Mouse (Mus musculus) ES-Bruce4 (cell line): ENCODE measurements around the gene Lpin3. TPM values are rescaled to one million over a fixed set of nuclear protein-coding genes. Genes with fewer than 3 reads are reported as not detected.

Source experiments
- H3K27ac ChIP-seq: 2 replicates; pipeline ENCODE4 v1.5.1; 2012; ENCODE audit warnings: low read length, inconsistent platforms; ENCODE audit not compliant: insufficient read depth
- H3K27me3 ChIP-seq: 2 replicates; pipeline ENCODE4 v1.6.1; 2012; ENCODE audit warnings: mild to moderate bottlenecking, low read length, inconsistent platforms; ENCODE audit not compliant: control insufficient read depth, poor library complexity, insufficient read depth, severe bottlenecking
- H3K36me3 ChIP-seq: 2 replicates; pipeline ENCODE4 v1.6.1; 2012; ENCODE audit warnings: inconsistent platforms, mild to moderate bottlenecking, low read length, moderate library complexity; ENCODE audit not compliant: control insufficient read depth, poor library complexity, insufficient read depth, severe bottlenecking
- H3K4me1 ChIP-seq: one replicate; pipeline ENCODE4 v1.8.1; 2011; ENCODE audit warnings: low read length; ENCODE audit not compliant: control insufficient read depth, insufficient read depth
- H3K4me3 ChIP-seq: 2 replicates; pipeline ENCODE4 v1.5.1; 2011; ENCODE audit warnings: low read depth, mild to moderate bottlenecking, low read length
- H3K9ac ChIP-seq: 2 replicates; pipeline ENCODE4 v1.6.1; 2012; ENCODE audit warnings: low read depth, mild to moderate bottlenecking, inconsistent platforms; ENCODE audit not compliant: poor library complexity, severe bottlenecking
- H3K9me3 ChIP-seq: replicated peaks from 2 replicates; pipeline ENCODE4 v1.6.1; 2012; ENCODE audit warnings: mild to moderate bottlenecking, low read length, inconsistent platforms; ENCODE audit not compliant: control insufficient read depth, poor library complexity, insufficient read depth, severe bottlenecking
- CTCF ChIP-seq: IDR thresholded peaks from one replicate; pipeline ENCODE4 v1.8.1; 2011; ENCODE audit warnings: low read depth, low read length
- EP300 ChIP-seq: IDR thresholded peaks from 2 replicates; pipeline ENCODE4 v1.6.1; 2011; ENCODE audit warnings: low read depth, low read length; ENCODE audit not compliant: insufficient read depth
- POLR2A ChIP-seq: IDR thresholded peaks from one replicate; pipeline ENCODE4 v1.8.1; 2011; ENCODE audit warnings: low read length; ENCODE audit not compliant: insufficient read depth
- polyA plus RNA-seq: library from polyadenylated mRNA; stranded (reverse); fragments of >200 nt; gene quantifications from 2 replicates; pipeline ENCODE4 v1.2.4, GENCODE M21; 2011; ENCODE audit warnings: low read depth; ENCODE audit not compliant: missing spikeins, insufficient read depth, insufficient read length

Lpin3 gene
- polyA plus RNA-seq, 1 experiment, result 7.0 TPM

DNA sequence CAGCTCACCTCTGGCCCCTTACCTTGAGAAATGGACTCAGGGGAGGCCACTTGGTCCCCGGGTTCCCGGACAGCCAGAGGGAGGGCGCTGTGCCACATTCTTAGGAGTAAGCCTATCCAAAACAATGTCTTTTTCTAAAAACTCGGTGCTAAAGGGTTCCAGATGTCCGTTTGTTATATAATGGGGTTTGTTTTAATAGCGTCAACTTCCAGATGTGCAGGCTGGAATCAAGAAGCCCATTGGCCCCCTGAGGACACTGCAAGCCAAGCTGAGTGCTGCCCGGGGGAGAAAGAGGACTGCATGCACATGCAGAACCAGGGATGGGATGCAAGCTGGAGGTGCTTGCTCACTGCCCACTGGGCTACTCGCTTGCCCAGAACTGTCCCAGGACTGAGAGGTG lies 51.9 kb downstream of the Lpin3 start:
- TF ChIP-seq CTCF (no peak), EP300 (no peak), POLR2A (no peak)
- Histone ChIP-seq H3K9ac (no peak overlapping the region), H3K4me1 (no peaks in the 10 kb centered on the region), H3K27me3 (no peaks in the 10 kb centered on the region; the same call in none of the 2 replicates), H3K4me3 (no peak overlapping the region), H3K9me3 (peaks cover 2% of the 10 kb centered on the region; the same call in 1 of the 2 replicates), H3K27ac (no peak overlapping the region), H3K36me3 (no peaks in the 10 kb centered on the region)

DNA sequence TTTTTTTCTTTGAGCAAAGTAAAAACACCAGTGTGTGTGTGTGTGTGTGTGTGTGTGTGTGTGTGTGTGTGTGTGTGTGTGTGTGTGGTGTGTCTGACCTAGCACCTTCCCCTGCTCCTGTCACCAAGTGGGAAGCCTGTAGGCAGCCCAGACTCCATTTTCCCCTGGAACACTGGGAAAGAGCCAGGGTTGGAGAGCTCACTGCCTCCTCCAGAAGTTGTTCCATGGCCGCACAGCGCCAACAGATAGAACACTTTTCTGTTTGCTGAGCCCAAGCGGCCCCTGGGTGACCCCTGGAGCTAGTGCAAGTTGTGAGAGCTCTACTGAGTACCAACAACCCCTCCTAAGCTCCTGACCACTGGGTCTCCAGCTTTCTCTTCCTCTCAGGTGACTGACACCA lies 52.5 kb downstream of the Lpin3 start:
- no peaks in the 10 kb centered on the region; the same call in none of the 2 replicates for H3K27me3 ChIP-seq
- H3K36me3 ChIP-seq, result no peaks in the 10 kb centered on the region
- H3K27ac ChIP-seq, result no peak overlapping the region
- TF ChIP-seq EP300, result no peak
- no peak for TF ChIP-seq CTCF
- no peak for TF ChIP-seq POLR2A
- peaks cover 4% of the 10 kb centered on the region; the same call in 1 of the 2 replicates for H3K9me3 ChIP-seq
- H3K4me3 ChIP-seq, result no peak overlapping the region
- no peak overlapping the region for H3K9ac ChIP-seq
- no peaks in the 10 kb centered on the region for H3K4me1 ChIP-seq

DNA sequence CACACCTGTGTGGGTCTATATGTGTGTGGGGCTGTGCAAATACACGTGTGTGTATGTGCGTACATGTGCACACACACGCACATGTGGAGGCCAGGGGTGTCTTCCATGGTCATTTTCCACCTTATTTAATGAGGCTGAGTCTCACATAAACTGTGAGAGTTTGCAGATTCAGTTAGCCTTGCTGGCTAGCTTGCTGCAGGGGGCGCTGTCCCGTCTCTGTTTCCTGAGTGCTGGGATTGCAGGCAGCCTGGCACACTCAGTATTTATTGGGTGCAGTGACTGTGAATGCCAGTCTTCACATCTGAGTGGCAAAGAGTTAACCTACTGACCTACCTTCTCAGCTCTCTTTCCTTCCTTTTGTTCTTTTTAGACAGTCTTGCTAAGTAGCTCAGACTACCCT lies 53.4 kb downstream of the Lpin3 start:
- Histone ChIP-seq H3K4me3 (no peak overlapping the region), H3K27ac (no peak overlapping the region), H3K27me3 (no peaks in the 10 kb centered on the region; the same call in 1 of the 2 replicates), H3K9ac (no peak overlapping the region), H3K9me3 (peaks cover 9% of the 10 kb centered on the region; the same call in 1 of the 2 replicates), H3K36me3 (no peaks in the 10 kb centered on the region), H3K4me1 (no peaks in the 10 kb centered on the region)
- TF ChIP-seq EP300 (no peak), CTCF (peak; percentile 60), POLR2A (no peak)

DNA sequence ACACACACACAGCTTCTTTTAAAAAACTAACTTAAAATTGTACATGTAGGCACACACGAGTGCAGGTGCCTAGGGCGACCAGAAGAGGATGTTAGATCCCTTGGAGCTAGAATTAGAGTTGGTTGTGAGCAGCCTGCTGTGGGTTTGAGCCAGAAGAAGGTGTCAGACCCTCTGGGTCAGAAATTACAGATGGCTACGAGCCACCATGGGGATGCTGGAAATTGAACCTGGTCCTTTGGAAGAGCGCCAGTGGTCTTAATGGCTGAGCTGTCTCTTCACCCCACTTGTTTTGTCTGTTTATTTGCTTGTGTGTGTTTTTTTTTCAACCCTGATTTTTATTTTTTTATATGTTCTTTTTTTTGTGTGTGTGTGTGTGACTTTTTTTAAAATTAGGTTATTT lies 54.0 kb downstream of the Lpin3 start:
- H3K27ac ChIP-seq, result no peak overlapping the region
- no peaks in the 10 kb centered on the region for H3K4me1 ChIP-seq
- no peak overlapping the region for H3K9ac ChIP-seq
- peaks cover 9% of the 10 kb centered on the region; the same call in 1 of the 2 replicates for H3K9me3 ChIP-seq
- H3K27me3 ChIP-seq, result no peaks in the 10 kb centered on the region; the same call in 1 of the 2 replicates
- no peak overlapping the region for H3K4me3 ChIP-seq
- TF ChIP-seq CTCF (no peak), POLR2A (no peak), EP300 (no peak)
- no peaks in the 10 kb centered on the region for H3K36me3 ChIP-seq

DNA sequence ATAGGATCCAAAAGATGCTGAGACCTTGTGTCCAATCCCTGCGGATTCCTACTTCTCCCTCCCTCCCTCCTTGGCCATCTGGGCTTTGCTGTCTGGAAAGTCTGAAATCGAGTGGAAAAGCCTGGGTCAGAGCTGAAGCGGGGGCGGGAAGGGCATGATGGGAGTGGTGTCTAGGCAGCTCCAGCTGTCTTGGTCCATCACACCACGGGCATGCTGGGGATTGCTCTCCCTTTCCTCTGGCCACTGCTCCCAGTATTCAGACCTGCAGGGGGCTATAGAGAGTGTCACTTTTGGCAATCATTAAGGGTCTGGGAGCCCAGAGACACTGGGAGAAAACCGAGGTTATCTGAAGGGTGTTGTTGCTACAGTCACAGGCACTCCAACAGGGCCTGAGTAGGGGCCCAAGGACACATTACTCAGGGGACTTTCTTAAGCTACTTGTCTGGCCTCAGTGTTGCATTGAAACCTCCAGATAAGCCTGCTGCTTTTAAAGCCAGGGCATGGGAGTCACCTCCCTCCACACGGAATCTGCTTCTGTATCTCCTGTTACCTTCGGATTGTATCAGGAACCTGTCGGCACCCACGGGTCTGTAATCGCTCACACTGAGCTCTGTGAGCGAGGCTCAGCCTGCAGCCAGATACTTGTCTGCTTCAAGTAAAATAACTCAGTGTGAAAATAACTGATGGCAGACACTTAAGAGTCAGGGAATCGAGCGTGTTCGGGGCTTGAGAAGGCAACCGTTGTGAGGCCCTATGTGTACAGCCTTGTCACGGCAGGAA lies 60.6 kb downstream of the Lpin3 start:
- Histone ChIP-seq H3K4me3 (no peak overlapping the region), H3K27ac (no peak overlapping the region), H3K9ac (no peak overlapping the region), H3K9me3 (peaks cover 9% of the 10 kb centered on the region; the same call in 1 of the 2 replicates), H3K4me1 (no peaks in the 10 kb centered on the region), H3K36me3 (no peaks in the 10 kb centered on the region), H3K27me3 (no peaks in the 10 kb centered on the region)
- TF ChIP-seq POLR2A (no peak), CTCF (no peak), EP300 (no peak)

GRCm38 (mm10) chr2:160942443-160942842 lies 62.0 kb downstream of the Lpin3 start:
- Histone ChIP-seq H3K36me3 (no peaks in the 10 kb centered on the region), H3K4me3 (no peak overlapping the region), H3K9ac (no peak overlapping the region), H3K27ac (no peak overlapping the region), H3K9me3 (0 out of 2 replicates have a peak, but pooled peaks cover 6% of the 10 kb centered on the region), H3K4me1 (no peaks in the 10 kb centered on the region), H3K27me3 (no peaks in the 10 kb centered on the region)
- no peak for TF ChIP-seq POLR2A
- TF ChIP-seq EP300, result no peak
- no peak for TF ChIP-seq CTCF
